Mouse (Mus musculus) heart, postnatal 0 days (tissue): ENCODE results near the gene Mia. TPM values are rescaled to one million over a fixed set of nuclear protein-coding genes. Genes with fewer than 3 reads are reported as not detected.

ENCODE experiments used
- ATAC-seq: fragments of 200-750 bp; cut with Nextera tagmentation; 2 replicates; pipeline ENCODE4 v1.8.0; 2017; ENCODE audit warnings: low read depth, moderate number of reproducible peaks, moderate library complexity; ENCODE audit not compliant: insufficient read depth
- DNase-seq: peaks from one replicate; pipeline ENCODE4 v3.0.0-alpha.2; 2016; ENCODE audit warnings: low spot score
- H3K27ac ChIP-seq: fragments of 300-500 bp; sonication (generic); 2 replicates; pipeline ENCODE4 v1.5.1; 2014; ENCODE audit warnings: low read depth, mild to moderate bottlenecking
- H3K27me3 ChIP-seq: fragments of 300-500 bp; sonication (generic); 2 replicates; pipeline ENCODE4 v1.6.1; 2014; ENCODE audit warnings: low read length, mixed read lengths; ENCODE audit not compliant: control insufficient read depth, insufficient read depth
- H3K36me3 ChIP-seq: fragments of 300-500 bp; sonication (generic); replicated peaks from 2 replicates; pipeline ENCODE4 v1.6.1; 2014; ENCODE audit warnings: low read length, mixed read lengths; ENCODE audit not compliant: control insufficient read depth, insufficient read depth
- H3K4me1 ChIP-seq: fragments of 300-500 bp; sonication (generic); 2 replicates; pipeline ENCODE4 v1.6.1; 2014; ENCODE audit warnings: antibody characterized with exemption; ENCODE audit not compliant: control insufficient read depth, insufficient read depth
- H3K4me2 ChIP-seq: fragments of 300-500 bp; sonication (generic); 2 replicates; pipeline ENCODE4 v1.6.1; 2014; ENCODE audit warnings: low read depth, mild to moderate bottlenecking, low read length, moderate library complexity
- H3K4me3 ChIP-seq: fragments of 300-500 bp; sonication (generic); 2 replicates; pipeline ENCODE4 v1.5.1; 2014; ENCODE audit warnings: low read depth, low read length
- H3K9ac ChIP-seq: fragments of 300-500 bp; sonication (generic); replicated peaks from 2 replicates; pipeline ENCODE4 v1.6.1; 2014; ENCODE audit warnings: low read depth, low read length, mixed read lengths
- H3K9me3 ChIP-seq: fragments of 300-500 bp; sonication (generic); replicated peaks from 2 replicates; pipeline ENCODE4 v1.6.1; 2016; ENCODE audit warnings: low read length; ENCODE audit not compliant: control insufficient read depth
- CTCF ChIP-seq: IDR thresholded peaks from 2 replicates; pipeline ENCODE4 v1.5.1; 2016; ENCODE audit warnings: antibody characterized with exemption, control low read depth, low read depth
- EP300 ChIP-seq: IDR thresholded peaks from 2 replicates; pipeline ENCODE4 v1.6.1; 2016; ENCODE audit warnings: antibody characterized with exemption, low read depth
- WGBS: fragments of 180-500 bp; shearing (Covaris S2); extraction: QIAGEN DNeasy Blood & Tissue Kit; methylation state at CpG from one replicate; pipeline ENCODE4 v1.1.7; 2014; 5-methylcytosine and 5-hydroxymethylcytosine counted together
- polyA plus RNA-seq: library from polyadenylated mRNA; unstranded; fragments of >200 nt; fragmentation: Nextera tagmentation; extraction: Ambion mirVana; gene quantifications from 2 replicates; pipeline ENCODE4 v1.2.1, GENCODE M21; 2015
- total RNA-seq: library from RNA; depleted of rRNA; stranded (reverse); fragments of >200 nt; gene quantifications from 2 replicates; pipeline ENCODE4 v1.2.3, GENCODE M21; 2014; ENCODE audit warnings: low replicate concordance

Mia gene
- total and polyA plus RNA-seq, 2 experiments from 2014 or later: 0.25 TPM; not detected in 1

DNA sequence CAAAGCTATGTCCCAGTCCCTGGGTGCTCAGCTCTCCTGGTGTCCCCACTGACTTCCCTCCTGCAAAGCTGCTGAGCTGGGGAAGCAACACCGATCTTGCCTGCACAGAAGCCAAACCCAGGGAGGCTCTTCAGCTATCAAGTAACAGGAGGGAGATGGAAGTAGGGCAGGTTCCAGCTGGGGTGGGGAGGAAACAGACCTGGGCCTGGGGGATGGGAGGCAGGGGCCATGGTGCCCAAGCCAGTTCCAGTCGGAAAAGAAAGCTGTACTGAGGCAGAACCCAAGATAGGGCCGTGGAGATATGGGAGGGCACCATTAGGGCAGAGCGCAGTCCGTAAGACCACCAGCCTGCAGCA is 17.5 kb downstream of the Mia start:
- Histone ChIP-seq H3K9ac (no peak overlapping the region; the same call in 1 of the 2 replicates), H3K4me2 (0 out of 2 replicates have a peak overlapping the region, but pooled peaks have one; percentile 93), H3K4me3 (no peak overlapping the region), H3K36me3 (peaks cover 21% of the 10 kb centered on the region), H3K9me3 (no peaks in the 10 kb centered on the region), H3K4me1 (peaks cover 31% of the 10 kb centered on the region), H3K27ac (no peak overlapping the region), H3K27me3 (no peaks in the 10 kb centered on the region)
- TF ChIP-seq CTCF: no peak
- 61% methylated on average over 5 of the region's 5 CpGs for WGBS
- ATAC-seq (no peak), DNase-seq (no peak)

DNA sequence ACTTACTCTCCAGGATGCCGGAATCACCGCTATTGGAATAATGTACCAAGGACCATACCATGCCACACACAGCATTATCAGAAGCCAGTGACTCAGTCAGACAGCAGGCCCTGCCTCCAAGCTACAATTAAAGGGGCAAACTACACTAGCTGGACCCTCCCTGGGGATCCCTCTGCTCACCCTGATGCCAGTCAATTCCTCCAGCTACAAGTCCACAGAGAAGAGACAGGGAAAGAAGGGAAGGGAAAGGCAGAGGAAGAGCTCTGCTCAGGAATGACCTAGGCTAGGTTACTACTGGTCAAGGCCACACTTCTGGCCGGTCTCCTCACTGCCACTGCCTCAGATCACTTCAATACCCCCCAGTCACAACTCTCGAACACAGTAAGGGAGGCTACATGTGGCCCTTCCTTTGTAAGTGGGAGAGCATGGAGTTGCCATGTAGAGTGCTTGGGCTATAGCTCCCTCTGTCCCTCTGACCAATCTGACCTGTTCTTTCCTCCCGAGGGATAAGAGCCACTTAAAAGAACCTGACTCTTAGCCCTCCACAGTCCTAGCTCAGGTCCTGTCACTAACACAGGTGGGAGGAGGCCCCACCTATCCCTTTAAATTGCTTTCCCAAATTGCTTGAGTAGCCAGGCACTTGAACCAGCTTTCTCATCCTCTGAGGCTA is 18.0 kb downstream of the Mia start:
- H3K36me3 ChIP-seq: peaks cover 26% of the 10 kb centered on the region
- H3K9ac ChIP-seq: no peak overlapping the region; the same call in 1 of the 2 replicates
- 0 out of 2 replicates have a peak overlapping the region, but pooled peaks have one; percentile 93 for H3K4me2 ChIP-seq
- no peaks in the 10 kb centered on the region for H3K9me3 ChIP-seq
- no peaks in the 10 kb centered on the region for H3K27me3 ChIP-seq
- no peak for TF ChIP-seq EP300
- no peak for TF ChIP-seq CTCF
- 70% methylated on average over 5 of the region's 5 CpGs for WGBS
- ATAC-seq: no peak
- no peak for DNase-seq
- peaks cover 31% of the 10 kb centered on the region for H3K4me1 ChIP-seq
- no peak overlapping the region for H3K4me3 ChIP-seq
- H3K27ac ChIP-seq: no peak overlapping the region

DNA sequence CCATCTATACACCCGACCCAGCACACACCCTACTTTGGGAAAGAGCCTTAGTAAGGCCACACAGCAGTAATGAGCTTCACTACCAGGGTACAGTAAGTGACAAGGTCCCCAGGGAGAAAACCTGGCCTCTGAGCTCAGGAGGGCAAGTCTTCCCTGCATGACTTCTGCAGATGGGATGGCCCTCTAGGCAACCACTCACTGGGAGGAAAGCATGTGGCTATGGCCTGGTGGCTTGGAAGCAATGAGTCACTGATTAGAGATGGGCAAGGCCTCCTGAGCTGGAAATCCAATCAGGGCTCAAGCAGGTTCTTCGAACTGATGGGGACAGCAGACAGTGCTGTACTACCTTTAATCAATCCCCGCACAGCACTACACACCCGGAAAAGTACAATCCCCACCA is 19.2 kb downstream of the Mia start:
- peaks cover 31% of the 10 kb centered on the region for H3K4me1 ChIP-seq
- no peaks in the 10 kb centered on the region for H3K9me3 ChIP-seq
- no peaks in the 10 kb centered on the region for H3K27me3 ChIP-seq
- H3K4me2 ChIP-seq: no peak overlapping the region
- H3K9ac ChIP-seq: no peak overlapping the region
- TF ChIP-seq EP300 (no peak), CTCF (no peak)
- ATAC-seq (no peak), DNase-seq (no peak)
- WGBS: 76% methylated on average over 4 of the region's 4 CpGs
- no peak overlapping the region for H3K27ac ChIP-seq
- no peak overlapping the region for H3K4me3 ChIP-seq
- peaks cover 35% of the 10 kb centered on the region for H3K36me3 ChIP-seq

DNA sequence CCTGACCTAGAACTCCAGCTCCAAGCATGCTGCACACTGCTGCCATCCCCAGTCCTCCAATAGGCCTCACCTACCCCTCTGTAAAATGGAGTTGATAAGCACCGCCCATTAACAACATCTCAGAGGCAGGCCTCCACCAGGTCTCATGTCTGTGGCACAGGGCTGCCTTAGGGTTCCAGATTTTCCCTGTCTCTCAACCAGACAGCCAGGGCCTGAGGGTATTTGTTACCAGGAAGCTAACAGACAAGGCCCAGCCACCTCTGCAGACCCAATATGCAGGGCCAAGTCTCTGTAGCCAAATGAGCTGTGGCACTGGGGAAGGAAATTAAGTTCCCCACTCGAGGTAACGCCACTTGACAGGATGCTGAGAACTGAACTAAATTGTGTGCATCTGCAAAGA is 20.0 kb downstream of the Mia start:
- H3K9me3 ChIP-seq: no peaks in the 10 kb centered on the region
- H3K27ac ChIP-seq: no peak overlapping the region
- H3K9ac ChIP-seq: no peak overlapping the region
- H3K4me3 ChIP-seq: no peak overlapping the region
- WGBS: 83% methylated on average over 3 of the region's 3 CpGs
- peaks cover 35% of the 10 kb centered on the region for H3K36me3 ChIP-seq
- no peaks in the 10 kb centered on the region for H3K27me3 ChIP-seq
- ATAC-seq (no peak), DNase-seq (no peak)
- H3K4me2 ChIP-seq: no peak overlapping the region
- TF ChIP-seq EP300: no peak
- TF ChIP-seq CTCF: no peak
- H3K4me1 ChIP-seq: peaks cover 31% of the 10 kb centered on the region

DNA sequence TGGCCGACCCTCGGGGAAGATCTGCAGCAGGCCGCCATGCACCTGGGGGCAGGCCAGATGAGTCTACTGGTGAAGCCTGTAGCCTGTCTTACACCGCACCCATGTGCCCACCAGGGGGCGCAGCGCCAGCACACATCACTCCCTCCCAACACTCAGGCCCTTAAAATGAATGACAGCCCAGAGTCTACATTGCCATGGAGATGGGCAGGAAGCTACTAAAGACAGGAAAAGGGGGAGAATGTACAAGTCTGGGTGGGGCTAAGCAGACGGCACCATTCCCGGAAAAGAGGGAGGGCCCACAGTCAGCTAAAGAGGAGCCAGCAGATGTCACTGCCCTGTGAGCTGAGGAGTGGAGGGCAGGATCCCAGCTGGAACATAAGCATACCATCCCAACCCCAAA is 21.1 kb downstream of the Mia start:
- Histone ChIP-seq H3K36me3 (peaks cover 34% of the 10 kb centered on the region), H3K4me2 (no peak overlapping the region), H3K27ac (0 out of 2 replicates have a peak overlapping the region, but pooled peaks have one; percentile 4), H3K9ac (no peak overlapping the region), H3K27me3 (no peaks in the 10 kb centered on the region), H3K4me3 (no peak overlapping the region), H3K4me1 (peaks cover 21% of the 10 kb centered on the region), H3K9me3 (no peaks in the 10 kb centered on the region)
- no peak for TF ChIP-seq EP300
- TF ChIP-seq CTCF: peak; percentile 98
- WGBS: 18% methylated on average over 8 of the region's 8 CpGs
- ATAC-seq (peak; percentile 89), DNase-seq (peak; percentile 89)

DNA sequence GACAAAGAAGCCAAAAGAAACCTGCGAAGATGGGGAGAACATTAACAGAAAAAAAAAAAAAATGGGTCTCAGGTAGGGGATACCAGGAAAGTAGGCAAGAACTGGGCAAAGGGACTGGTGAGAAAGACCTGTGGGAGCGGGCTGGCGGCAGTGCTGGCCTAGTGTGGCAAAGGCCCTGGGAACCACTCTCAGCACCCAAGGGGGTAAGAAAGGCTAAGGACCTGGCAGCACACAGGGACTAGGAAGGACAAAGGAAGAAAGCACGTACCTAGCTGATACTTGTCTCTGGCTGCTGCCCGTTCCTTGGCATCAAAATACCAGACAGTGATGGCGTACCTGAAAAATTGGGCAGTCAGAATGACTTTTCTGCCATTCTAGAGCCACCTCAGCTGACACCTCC is 21.7 kb downstream of the Mia start:
- DNase-seq: no peak

More for the DNA sequence above, 21.7 kb downstream of the Mia start:
- peaks cover 15% of the 10 kb centered on the region for H3K4me1 ChIP-seq
- H3K9ac ChIP-seq: no peak overlapping the region
- ATAC-seq: no peak
- H3K27me3 ChIP-seq: no peaks in the 10 kb centered on the region
- H3K9me3 ChIP-seq: no peaks in the 10 kb centered on the region
- peaks cover 28% of the 10 kb centered on the region for H3K36me3 ChIP-seq
- no peak for TF ChIP-seq EP300
- no peak for TF ChIP-seq CTCF
- H3K4me3 ChIP-seq: no peak overlapping the region
- no peak overlapping the region for H3K4me2 ChIP-seq
- 95% methylated on average over 6 of the region's 6 CpGs for WGBS
- no peak overlapping the region for H3K27ac ChIP-seq
